Mouse (Mus musculus) c-Kit-negative CD71-positive TER-119-positive erythroid progenitor cells, embryonic 14.5 days (primary cell): ENCODE data around the gene Cox5a.

Experiments
- DNase-seq: peaks from one replicate; pipeline ENCODE4 v3.0.0-alpha.2; 2013; ENCODE audit warnings: low read depth, low spot score

Gene Cox5a

DNA sequence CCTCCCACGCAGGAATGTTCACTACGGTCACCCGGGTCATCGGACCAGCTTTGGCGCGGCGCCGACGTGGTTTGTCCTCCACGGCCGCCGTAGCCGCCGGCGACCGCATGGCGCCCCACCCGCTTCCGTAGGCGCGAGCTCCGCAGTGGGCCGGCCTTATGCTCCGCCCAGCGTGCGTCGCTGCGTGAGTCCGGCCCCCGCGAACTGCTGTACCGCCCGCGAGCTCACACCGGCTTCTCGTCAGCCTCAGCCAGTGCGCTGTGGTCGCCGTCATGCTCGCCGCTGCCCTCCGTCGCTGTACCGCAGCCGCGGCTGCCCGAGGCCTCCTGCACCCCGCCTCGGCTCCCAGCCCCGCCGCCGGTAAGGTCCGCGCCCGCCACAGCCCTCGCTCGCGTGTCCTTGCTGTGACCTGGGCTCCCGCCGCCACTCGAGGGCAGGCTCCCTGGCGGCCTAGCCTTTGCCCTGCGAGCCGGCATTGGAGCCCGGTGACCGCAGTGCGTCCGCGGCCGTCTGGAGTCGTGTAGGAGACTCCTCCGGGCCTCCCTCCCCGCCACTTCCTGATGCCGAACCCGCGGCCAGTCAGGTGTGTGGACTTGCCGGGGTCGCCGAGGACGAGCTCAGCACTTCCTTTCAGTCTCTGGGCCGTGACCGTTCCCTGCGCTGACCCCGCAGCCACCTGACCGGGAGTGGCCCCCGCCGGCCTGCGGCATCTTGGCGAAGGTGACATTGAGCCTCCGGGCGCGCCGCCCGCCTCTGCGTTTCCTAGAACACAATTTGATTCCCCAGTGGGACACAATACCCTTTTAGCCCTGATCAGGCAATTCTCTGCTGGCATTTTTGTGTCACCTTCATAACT lies at the start of gene Cox5a:
Gene Cox5a, plus strand, starts transcription at position 219 of the 856 bp plus-strand sequence.
- DNase-seq: peak; percentile 84

DNA sequence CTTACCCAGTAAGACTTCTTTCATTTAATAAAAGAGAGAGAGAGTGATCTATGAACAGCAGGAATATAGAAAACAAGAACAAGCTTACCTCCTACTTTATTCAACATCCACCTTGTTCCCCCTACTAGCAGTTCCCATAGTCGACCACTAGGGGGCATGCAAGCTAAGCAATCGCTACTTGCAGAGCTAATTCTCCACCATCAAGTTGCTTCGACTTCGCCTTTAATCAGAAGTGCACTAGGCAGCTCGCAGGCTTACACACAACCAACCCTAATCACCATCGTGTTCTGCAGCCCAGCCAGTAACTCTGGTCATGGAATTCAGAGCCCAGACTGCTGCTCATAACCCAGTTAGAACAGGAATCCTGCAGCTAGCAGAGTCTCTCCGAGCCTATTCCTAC lies 35.3 kb upstream of the Cox5a start:
- peak; percentile 73 for DNase-seq

DNA sequence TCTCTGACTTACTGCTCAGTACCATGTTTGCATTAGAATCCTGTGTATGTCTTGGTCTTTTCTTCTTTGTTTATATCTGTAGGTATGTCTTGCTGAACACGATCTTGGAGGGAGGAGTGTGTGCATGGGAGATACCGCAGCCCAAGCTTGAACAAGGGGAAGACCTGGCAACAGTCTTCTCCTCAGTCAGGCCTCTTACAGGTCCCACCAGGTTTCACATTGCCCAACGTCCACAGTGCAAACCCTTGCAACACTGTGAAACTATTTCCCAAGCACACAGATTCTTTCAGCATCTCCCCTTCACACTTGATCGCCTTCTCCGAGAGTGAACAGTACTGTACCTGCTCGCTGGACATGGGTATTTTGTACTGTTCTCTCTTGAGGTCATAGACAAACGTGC lies 33.3 kb upstream of the Cox5a start:
- DNase-seq: no peak

DNA sequence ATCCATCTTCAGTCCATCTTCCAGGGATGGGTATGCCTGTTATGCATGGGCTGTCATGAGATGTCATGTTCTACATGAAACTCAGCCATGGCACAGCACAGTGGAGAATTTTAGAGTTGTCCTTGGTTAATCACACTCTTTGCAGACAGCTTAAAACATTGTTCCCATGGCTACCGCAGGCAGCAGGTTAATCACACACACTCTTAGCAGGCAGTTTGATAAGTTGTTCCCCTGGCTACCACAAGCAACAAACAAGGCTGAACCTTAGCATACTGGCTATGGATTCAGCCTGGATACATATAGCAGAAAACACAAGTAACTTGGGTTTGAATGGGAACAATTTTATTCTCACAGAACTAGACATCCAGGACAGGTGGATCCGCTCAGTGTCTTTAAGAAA lies 27.5 kb upstream of the Cox5a start:
- no peak for DNase-seq

DNA sequence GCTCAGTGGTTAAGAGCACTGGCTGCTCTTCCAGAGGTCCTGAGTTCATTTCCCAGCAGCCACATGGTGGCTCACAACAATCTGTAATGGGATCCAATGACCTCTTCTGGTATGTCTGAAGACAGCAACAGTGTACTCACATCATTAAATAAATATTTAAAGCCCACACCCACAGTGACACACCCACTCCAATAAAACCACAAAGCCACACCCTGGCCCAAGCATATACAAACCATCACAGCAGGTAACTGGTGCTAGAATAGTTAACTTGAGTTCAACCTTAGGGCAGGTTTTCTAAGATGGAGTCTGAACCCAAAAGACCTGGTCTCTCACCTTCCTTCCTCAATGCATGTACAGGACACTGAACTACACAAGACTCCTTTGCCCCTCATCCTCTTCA lies 26.1 kb upstream of the Cox5a start:
- no peak for DNase-seq

- DNase-seq: no peak
Observed at GRCm38 (mm10) chr9:57497236-57497635, 23.8 kb upstream of the Cox5a start.

- no peak for DNase-seq
Observed at GRCm38 (mm10) chr9:57498536-57498935, 22.5 kb upstream of the Cox5a start.

DNA sequence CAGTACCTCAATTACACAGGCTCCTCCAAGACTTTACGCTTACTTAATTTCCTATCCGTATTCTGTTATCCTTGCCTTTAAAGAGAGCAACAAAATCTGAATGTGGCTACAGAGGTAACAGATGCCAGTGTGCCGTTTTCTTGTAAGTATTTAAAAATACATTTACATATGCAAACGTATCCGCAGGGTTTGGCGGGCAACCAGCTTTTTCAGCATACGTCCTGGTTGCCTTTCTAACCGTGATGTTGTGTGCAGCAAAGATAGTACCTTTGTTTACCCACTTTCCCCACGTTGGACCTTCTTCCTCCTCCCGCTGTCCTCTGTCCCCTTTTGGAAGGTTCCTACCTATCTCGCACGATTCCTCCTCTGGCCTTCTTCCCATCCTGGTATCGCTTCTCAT lies 19.6 kb upstream of the Cox5a start:
- DNase-seq: no peak

GRCm38 (mm10) chr9:57501861-57502260 lies 19.2 kb upstream of the Cox5a start:
- DNase-seq: no peak

GRCm38 (mm10) chr9:57502911-57503621 lies 18.0 kb upstream of the Cox5a start:
- DNase-seq: no peak

- no peak for DNase-seq
Observed at GRCm38 (mm10) chr9:57503622-57504380, 17.3 kb upstream of the Cox5a start, which contains the start of gene Rpp25. TSS of gene Rpp25 (plus strand) at chr9:57504026.

DNA sequence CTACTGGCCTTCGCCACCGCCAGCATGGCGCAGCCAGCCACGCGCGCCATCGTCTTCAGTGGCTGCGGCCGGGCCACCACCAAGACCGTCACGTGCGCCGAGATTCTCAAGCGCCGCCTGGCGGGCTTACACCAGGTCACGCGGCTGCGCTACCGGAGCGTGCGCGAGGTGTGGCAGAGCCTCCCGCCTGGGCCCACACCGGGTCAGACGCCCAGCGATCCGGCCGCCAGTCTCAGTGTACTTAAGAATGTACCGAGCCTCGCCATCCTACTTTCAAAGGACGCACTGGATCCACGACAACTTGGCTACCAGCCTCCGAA lies 16.7 kb upstream of the Cox5a start:
- no peak for DNase-seq

- DNase-seq: no peak
Observed at GRCm38 (mm10) chr9:57504891-57505290, 16.2 kb upstream of the Cox5a start.

DNA sequence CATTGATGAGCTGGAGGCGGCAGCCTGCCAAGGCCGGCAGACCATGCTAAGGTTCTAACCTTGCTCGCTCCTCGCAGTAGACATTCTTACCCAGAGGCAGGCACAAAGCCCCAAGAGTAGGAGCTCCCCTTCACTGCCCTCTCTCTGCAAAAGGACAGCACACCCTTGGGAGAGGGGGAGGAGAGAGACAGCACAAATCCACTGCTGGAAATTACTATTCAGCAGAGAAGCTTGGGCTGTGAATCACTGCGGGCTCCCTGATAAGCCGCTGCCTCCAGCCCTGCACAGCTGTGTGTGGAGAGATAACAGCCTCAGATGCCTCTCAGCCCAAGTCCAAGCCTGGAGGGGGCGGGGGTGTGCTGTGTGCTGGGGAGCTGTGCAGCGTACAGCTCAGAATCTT lies 15.4 kb upstream of the Cox5a start:
- peak; percentile 67 for DNase-seq

DNA sequence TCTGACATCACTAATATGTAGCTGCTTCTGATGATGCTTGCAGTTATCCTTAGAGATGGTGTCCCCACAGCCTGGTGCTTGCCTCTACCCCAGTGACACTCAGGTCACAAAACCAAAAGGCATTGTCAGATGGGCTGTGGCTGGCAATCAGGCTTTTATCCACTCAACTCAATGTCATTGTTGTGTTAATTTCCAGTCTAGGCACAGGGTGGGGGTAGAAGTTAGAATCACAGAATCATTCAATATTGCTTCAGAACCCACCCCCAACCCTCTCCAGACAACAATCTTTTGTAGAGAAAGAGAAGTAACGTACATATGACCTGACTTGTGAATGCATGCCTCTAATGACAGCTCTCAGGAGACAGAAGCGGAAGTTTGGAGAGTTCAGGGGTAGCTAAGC lies 10.5 kb upstream of the Cox5a start:
- DNase-seq: no peak

- DNase-seq: peak; percentile 55
Observed at GRCm38 (mm10) chr9:57517113-57517512, 4.0 kb upstream of the Cox5a start.

DNA sequence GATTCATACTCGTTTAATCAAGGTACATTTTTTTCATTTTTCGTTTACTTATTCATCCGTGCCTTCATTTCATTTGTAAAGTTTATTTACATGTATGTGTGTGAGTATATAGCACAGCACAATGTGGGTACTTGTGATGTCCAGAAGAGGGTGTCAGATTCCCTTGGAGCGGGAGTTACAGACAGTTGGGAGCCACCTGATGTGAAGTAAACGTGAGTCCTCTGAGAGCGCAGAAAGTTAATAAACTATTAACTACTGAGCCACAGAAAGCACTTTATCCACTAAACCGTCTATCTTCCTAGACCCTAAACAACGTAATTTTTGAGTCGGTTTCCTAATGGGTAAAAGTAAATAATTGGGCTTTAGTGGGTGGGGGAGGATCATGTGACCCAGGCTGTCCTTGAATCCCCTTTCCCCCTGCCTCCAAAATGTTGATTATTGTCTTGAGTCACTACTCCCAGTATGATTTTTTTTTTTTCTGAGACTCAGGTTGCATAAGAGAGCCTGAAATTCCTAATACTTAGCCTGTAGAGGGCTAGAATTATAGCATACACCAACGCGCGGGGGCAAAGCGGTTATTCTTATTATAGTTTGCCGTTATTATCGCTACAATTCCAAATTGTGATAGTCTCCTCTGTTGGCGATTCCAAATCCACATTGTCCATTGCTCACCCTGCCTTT lies 559 bp upstream of the Cox5a start:
- no peak for DNase-seq

DNA sequence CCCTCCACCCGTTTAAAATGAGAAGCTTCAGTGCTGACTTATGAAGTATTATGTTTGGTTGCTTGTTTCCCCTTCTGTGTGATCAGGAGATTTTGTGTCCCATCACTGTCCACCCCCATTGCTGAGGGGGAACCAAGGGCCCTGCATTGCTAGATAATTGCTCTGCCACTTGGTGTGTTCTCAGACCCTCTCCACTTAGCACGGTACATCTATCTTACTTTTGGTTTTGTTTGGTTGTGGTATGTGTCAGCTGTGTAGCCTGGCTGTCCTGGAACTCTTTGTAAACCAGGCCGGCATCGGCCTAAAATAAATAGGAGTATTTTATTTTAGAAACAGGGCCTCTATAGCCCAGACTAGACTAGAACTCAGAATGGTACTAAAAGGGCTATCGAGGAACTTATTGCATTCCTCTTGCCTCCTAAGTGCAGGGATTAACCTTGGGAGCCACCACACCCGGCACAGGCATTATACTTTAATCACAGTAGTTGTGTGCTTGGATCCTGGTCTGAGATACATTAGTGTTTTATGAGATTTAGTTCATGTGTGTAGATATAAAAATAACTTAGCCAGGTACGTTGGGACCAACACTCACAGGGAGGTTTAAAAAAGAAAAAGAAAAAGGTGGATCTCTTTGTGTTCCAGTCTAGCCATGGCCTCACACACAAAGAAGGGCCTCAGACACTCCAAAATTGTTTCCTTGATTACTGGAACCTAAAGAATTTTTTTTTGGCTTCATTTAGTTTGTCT lies 1.2 kb downstream of the Cox5a start:
- DNase-seq: no peak

DNA sequence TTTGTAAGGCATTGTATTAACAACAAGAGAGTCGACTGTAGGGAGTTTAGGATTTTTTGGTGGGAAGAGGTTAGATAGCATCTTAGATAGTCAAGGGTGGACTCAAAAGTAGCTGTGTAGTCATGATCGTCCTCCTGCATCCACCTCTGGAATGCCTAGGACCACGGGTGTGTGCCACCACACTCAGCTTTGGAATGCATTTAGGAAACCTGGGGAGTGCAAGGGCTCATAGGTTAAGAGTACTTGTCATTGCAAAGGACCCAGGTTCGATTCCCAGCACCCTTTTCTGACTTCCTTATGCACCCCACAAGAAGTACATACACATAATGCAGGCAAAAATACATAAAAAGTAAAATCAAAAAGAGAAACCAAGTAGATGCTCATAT lies 1.8 kb downstream of the Cox5a start:
- no peak for DNase-seq

DNA sequence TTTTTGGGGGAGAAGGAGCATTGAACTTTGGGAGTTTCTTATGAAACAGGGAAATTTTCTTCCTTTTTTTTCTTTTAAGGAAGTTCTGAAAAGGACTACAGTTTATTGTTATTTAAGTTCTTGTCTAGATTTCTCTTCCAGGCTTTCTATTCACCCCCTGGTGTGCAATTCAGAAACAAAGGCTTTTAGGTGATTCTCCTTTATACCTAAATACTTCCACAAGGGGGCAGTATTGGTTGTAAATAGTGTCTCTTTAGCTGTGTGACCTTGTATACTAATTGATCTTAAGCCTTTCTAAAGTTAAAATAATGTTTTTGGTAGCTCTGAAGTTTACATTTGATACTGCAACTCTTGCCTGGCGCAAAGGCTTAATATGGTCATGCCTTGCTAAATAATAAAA lies 2.7 kb downstream of the Cox5a start:
- DNase-seq: peak; percentile 64

DNA sequence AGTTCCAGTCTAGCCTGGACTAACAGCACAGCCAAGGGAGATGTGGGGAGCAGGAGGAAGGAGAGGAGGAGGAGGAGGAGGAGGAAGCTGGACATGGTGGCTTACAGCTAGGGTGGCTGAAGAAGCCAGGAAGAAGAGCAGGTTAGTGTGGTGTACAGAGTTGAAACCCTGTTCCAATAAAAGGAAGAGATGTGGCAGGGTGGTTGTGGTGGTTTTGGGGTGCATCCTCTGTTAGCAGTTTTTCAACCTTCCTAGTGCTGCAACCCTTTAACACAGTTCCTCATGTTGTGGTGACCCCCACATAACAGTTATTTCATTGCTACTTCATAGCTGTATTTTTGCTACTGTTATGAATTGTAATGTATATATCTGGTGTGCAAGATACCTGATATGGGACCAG lies 3.4 kb downstream of the Cox5a start:
- no peak for DNase-seq
